Mouse (Mus musculus) C2C12 (cell line): Measurements from ENCODE around the gene Bud13. TPM values are rescaled to one million over a fixed set of nuclear protein-coding genes. Genes with fewer than 3 reads are reported as not detected.

Source experiments
- H3K27me3 ChIP-seq: one replicate; pipeline ENCODE4 v1.6.1; 2011; ENCODE audit not compliant: control insufficient read depth, insufficient read depth, insufficient read length
- H3K36me3 ChIP-seq: one replicate; pipeline ENCODE4 v1.6.1; 2011; ENCODE audit not compliant: control insufficient read depth, insufficient read depth
- H3K4me3 ChIP-seq: one replicate; pipeline ENCODE4 v1.5.1; 2011; ENCODE audit warnings: mild to moderate bottlenecking, control low read depth; ENCODE audit not compliant: poor library complexity, insufficient read depth, severe bottlenecking
- H3K79me2 ChIP-seq: one replicate; pipeline ENCODE4 v1.6.1; 2011; ENCODE audit not compliant: control insufficient read depth, insufficient read depth
- H3K79me3 ChIP-seq: one replicate; pipeline ENCODE4 v1.6.1; 2011; ENCODE audit warnings: low read depth, control low read depth
- H3ac ChIP-seq: one replicate; pipeline ENCODE3; 2011; ENCODE audit warnings: low read depth; ENCODE audit not compliant: control insufficient read depth, insufficient read length
- CEBPB ChIP-seq: IDR thresholded peaks from one replicate; pipeline ENCODE4 v1.6.1; 2011; ENCODE audit warnings: low read depth, mild to moderate bottlenecking, control low read depth, moderate library complexity
- CTCF ChIP-seq: IDR thresholded peaks from one replicate; pipeline ENCODE4 v1.5.1; 2011; ENCODE audit not compliant: control insufficient read depth, insufficient read depth, insufficient read length
- FOSL1 ChIP-seq: IDR thresholded peaks from one replicate; pipeline ENCODE4 v1.8.0; 2011; ENCODE audit warnings: mild to moderate bottlenecking, low read length; ENCODE audit not compliant: poor library complexity, insufficient read depth, severe bottlenecking
- MAX ChIP-seq: IDR thresholded peaks from one replicate; pipeline ENCODE4 v1.6.1; 2011; ENCODE audit warnings: mild to moderate bottlenecking, control low read depth
- MYOD1 ChIP-seq: IDR thresholded peaks from one replicate; pipeline ENCODE4 v1.6.1; 2011; ENCODE audit warnings: low read depth; ENCODE audit not compliant: control insufficient read depth, insufficient read length
- MYOG ChIP-seq: IDR thresholded peaks from one replicate; pipeline ENCODE4 v1.6.1; 2011; ENCODE audit not compliant: control insufficient read depth, insufficient read length; ENCODE audit errors: extremely low read depth
- USF1 ChIP-seq: IDR thresholded peaks from one replicate; pipeline ENCODE4 v1.6.1; 2011; ENCODE audit warnings: low read depth, mild to moderate bottlenecking, control low read depth, moderate library complexity
- polyA plus RNA-seq: library from polyadenylated mRNA; unstranded; fragments of >200 nt; fragmentation: generic; extraction: Trizol; gene quantifications from one replicate; pipeline ENCODE4 v1.2.1, GENCODE M21; 2012; ENCODE audit warnings: missing spikeins

Bud13 gene
- polyA plus RNA-seq, 1 experiment = 11.5 TPM

DNA sequence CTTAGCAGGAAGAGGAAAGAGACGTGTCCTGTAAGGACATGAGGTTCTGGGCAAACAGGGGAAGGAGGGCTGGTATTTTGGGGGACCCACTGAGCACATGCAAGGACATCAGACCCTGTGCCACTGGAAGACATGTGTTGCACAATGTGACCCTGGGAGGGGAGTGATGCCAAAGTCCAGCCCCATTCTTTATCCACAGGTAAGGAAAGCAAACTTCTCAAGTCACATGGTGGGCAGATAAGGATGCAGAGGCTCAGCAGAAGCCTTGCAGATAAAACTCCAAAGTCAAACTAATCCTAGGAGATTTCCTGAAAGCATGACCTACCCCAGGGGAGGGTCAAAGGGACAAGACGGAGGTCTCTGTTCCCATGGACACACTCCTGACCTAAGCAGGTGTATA lies 41.0 kb upstream of the Bud13 start:
- H3ac ChIP-seq = no peak overlapping the region
- H3K79me2 ChIP-seq = no peaks in the 10 kb centered on the region
- no peaks in the 10 kb centered on the region for H3K79me3 ChIP-seq
- no peak for TF ChIP-seq MYOG
- no peaks in the 10 kb centered on the region for H3K36me3 ChIP-seq
- peaks cover 44% of the 10 kb centered on the region for H3K27me3 ChIP-seq
- no peak overlapping the region for H3K4me3 ChIP-seq

DNA sequence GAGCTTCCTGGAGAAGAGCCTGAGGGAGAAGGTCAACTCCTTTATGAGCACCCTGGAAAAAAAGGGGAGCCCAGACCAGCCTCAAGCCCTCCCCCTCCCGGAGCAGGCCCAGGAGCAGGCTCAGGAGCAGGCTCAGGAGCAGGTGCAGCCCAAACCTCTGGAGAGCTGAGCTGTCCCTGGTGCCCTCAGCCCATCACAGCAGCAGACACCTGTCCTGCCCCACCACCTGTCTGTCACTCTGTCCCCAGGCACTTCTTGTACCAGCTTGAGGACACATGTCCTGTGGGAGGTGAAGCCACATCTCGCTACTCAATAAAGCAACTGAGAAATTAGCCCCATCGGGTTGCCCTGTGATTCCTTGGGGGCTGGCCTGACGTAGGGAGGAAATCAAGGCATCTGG lies 39.7 kb upstream of the Bud13 start:
- no peaks in the 10 kb centered on the region for H3K79me2 ChIP-seq
- no peak overlapping the region for H3K4me3 ChIP-seq
- H3K79me3 ChIP-seq = no peaks in the 10 kb centered on the region
- H3K27me3 ChIP-seq = peaks cover 40% of the 10 kb centered on the region
- H3ac ChIP-seq = no peak overlapping the region
- no peak for TF ChIP-seq USF1
- no peak for TF ChIP-seq MYOD1
- TF ChIP-seq MYOG = no peak
- no peak for TF ChIP-seq FOSL1
- no peak for TF ChIP-seq CTCF
- TF ChIP-seq MAX = no peak
- no peak for TF ChIP-seq CEBPB
- H3K36me3 ChIP-seq = no peaks in the 10 kb centered on the region

DNA sequence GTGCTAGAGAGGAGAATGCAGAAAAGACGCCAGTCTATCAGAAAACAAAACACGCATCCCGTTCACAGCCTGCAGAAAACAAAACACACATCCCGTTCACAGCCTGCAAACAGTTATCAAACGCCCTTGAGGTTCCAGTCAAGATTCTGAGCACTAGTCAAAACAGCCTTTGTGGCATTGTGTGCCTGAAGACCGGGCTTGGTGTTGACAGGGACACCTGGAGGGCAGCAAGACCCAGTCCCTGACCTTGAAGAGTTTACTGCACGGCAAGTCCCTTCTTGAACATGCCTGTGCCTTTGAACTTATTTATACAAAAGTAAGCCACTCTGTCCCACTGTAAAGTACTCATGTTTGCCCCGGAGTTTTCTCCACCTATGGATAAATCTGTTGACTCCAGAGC lies 39.2 kb upstream of the Bud13 start:
- no peak for TF ChIP-seq USF1
- no peak for TF ChIP-seq MAX
- TF ChIP-seq FOSL1 = no peak
- TF ChIP-seq MYOD1 = no peak
- TF ChIP-seq MYOG = no peak
- TF ChIP-seq CEBPB = no peak
- TF ChIP-seq CTCF = no peak

DNA sequence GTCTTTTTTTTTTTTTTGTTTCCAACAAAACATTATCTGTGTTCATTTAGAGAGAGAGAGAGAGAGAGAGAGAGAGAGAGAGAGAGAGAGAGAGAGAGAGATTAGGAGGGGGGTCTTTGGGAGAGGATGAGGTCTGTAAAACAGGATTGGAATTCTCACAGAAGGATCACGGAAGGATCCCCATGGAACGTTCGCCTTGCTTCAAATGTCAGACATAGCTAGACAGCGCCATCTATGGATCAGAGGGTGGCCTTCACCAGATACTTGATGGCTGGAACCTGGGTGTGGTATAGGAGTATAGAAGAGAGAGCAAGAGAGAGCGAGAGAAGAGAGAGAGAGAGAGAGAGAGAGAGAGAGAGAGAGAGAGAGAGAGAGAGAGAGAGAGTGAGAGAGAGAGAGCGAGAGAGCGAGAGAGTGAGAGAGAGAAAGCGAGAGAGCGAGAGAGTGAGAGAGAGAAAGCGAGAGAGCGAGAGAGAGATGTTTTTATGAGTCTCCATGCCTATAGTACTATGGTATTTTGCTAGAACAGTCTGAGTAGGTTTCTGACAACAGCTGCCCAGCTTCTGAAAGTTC lies 36.0 kb upstream of the Bud13 start:
- Histone ChIP-seq H3K79me2 (no peaks in the 10 kb centered on the region), H3ac (no peak overlapping the region), H3K4me3 (no peak overlapping the region), H3K79me3 (no peaks in the 10 kb centered on the region), H3K36me3 (no peaks in the 10 kb centered on the region), H3K27me3 (peaks cover 26% of the 10 kb centered on the region)
- TF ChIP-seq FOSL1 (no peak), MYOD1 (no peak), MAX (no peak), CEBPB (no peak), MYOG (no peak), CTCF (peak; percentile 60)

More for the DNA sequence above, 39.2 kb upstream of the Bud13 start:
- H3K4me3 ChIP-seq = no peak overlapping the region
- H3K27me3 ChIP-seq = peaks cover 40% of the 10 kb centered on the region
- H3ac ChIP-seq = no peak overlapping the region
- no peaks in the 10 kb centered on the region for H3K36me3 ChIP-seq
- H3K79me3 ChIP-seq = no peaks in the 10 kb centered on the region
- H3K79me2 ChIP-seq = no peaks in the 10 kb centered on the region

DNA sequence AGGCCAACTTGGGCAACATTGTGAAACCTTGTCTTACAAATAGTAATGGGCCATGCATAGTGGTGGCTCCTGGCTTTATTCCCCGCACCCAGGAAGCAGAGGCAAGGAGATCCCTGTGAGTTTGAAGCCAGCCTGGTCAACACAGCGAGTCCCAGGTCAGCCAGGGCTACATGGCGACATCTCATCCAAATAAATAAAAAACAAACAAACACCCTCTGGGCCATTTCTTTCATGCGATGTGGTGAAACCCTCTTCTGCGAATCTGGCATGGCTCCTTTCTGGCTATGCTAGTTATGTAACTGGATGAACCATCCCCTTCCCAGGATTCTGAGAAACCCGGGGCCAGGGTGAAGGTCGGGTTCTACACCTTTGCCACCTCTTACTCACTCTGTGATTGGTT lies 26.6 kb upstream of the Bud13 start:
- Histone ChIP-seq H3K79me3 (no peaks in the 10 kb centered on the region), H3K27me3 (peaks cover 26% of the 10 kb centered on the region), H3K36me3 (no peaks in the 10 kb centered on the region), H3K79me2 (no peaks in the 10 kb centered on the region), H3K4me3 (no peak overlapping the region), H3ac (no peak overlapping the region)
- TF ChIP-seq MYOD1 (no peak), CEBPB (no peak), FOSL1 (no peak), USF1 (no peak), MYOG (no peak), MAX (no peak), CTCF (no peak)

DNA sequence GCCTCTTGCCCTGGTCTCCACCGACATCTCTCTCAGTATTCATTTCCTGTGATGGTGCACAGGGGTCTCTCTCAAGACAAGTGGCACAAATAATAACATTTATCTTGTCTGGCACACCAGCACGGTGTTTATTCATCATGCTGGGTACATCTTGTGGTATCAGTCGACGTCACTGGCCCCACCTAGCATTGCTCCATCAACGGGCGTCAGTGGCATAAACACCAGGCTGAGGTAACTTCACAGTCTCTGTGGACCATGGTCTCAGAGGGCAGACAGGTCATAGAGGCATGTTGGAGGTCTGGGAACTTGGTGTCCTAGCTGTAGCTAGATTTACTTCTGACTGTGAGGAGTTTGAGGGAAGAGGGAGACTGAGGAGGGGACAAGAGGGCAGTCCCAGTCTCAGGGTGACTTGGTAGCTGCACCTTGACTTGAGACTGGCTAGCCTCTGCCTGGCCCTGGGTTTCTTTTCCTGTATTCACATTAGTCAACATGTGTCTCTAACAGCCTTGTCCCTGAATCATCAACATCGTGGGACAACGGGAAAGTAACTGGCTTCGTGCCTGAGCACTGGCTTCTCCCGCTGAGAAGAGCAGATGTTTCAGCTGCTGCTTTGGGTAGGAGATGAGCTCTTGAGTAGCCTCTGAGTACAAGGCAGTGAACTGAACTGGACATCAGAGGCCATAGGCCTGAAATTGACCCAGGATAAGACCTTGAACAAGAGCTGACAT lies 26.0 kb upstream of the Bud13 start:
- Histone ChIP-seq H3K36me3 (no peaks in the 10 kb centered on the region), H3K79me2 (no peaks in the 10 kb centered on the region), H3K4me3 (no peak overlapping the region), H3ac (no peak overlapping the region), H3K27me3 (peaks cover 23% of the 10 kb centered on the region), H3K79me3 (no peaks in the 10 kb centered on the region)
- TF ChIP-seq CEBPB (no peak), MYOG (no peak), CTCF (no peak), FOSL1 (no peak), MAX (no peak), USF1 (no peak), MYOD1 (no peak)
